Mouse (Mus musculus) cortical plate, adult 2 months (tissue): ENCODE measurements around the gene Tubgcp6. TPM values are rescaled to one million over a fixed set of nuclear protein-coding genes. Genes with fewer than 3 reads are reported as not detected.

Experiments
- H3K27ac ChIP-seq: fragments of 200-500 bp; 2 replicates; pipeline ENCODE4 v1.5.1; 2012; ENCODE audit warnings: low read length, control low read depth, inconsistent platforms; ENCODE audit not compliant: insufficient read depth
- H3K4me1 ChIP-seq: fragments of 200-500 bp; 2 replicates; pipeline ENCODE4 v1.6.1; 2011; ENCODE audit warnings: low read length; ENCODE audit not compliant: control insufficient read depth, insufficient read depth
- H3K4me3 ChIP-seq: fragments of 200-500 bp; 2 replicates; pipeline ENCODE4 v1.5.1; 2011; ENCODE audit warnings: mild to moderate bottlenecking, low read length, control low read depth; ENCODE audit not compliant: insufficient read depth
- CTCF ChIP-seq: fragments of 200-500 bp; IDR thresholded peaks from 2 replicates; pipeline ENCODE4 v1.5.1; 2011; ENCODE audit warnings: mild to moderate bottlenecking, control low read depth, low read length; ENCODE audit not compliant: insufficient read depth; ENCODE audit errors: extremely low read depth
- POLR2A ChIP-seq: fragments of 200-500 bp; IDR thresholded peaks from 2 replicates; pipeline ENCODE4 v1.6.1; 2011; ENCODE audit warnings: mild to moderate bottlenecking, low read length, control low read depth; ENCODE audit not compliant: insufficient read depth; ENCODE audit errors: extremely low read depth
- polyA plus RNA-seq: library from polyadenylated mRNA; depleted of rRNA; stranded (reverse); fragments of >200 nt; gene quantifications from 2 replicates; pipeline ENCODE4 v1.2.3, GENCODE M21; 2012

Tubgcp6 gene
- polyA plus RNA-seq, 1 experiment: 31.8 TPM

DNA sequence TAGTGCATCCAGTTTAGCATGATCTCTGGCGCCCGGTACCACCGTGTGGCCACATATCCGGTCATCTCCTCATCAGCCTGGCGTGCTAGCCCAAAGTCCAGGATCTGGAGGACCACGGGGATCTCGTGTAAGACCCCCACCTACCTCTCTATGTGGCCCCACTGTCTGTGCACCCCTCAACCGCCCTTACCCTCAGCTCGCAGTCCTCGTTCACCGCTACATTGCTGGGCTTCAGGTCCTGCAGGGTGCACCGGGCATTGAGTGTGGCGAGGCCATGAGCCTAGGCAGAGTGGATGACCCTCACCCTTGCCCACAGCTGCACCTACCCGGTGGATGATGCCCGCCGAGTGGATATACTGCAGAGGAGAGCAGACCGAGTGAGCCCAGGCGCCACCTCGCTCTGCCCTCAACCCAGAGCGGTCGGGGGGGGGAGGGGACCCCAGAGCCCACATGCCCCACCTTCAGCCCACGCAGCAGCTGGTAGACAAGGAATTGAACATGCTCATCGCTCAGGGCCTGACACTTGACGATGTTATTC, 23.0 kb upstream of the Tubgcp6 start:
- Histone ChIP-seq H3K4me1 (peaks cover 3% of the 10 kb centered on the region), H3K27ac (no peak overlapping the region), H3K4me3 (peak overlapping the region; percentile 80; the same call in 1 of the 2 replicates)
- TF ChIP-seq POLR2A (no peak), CTCF (no peak)

DNA sequence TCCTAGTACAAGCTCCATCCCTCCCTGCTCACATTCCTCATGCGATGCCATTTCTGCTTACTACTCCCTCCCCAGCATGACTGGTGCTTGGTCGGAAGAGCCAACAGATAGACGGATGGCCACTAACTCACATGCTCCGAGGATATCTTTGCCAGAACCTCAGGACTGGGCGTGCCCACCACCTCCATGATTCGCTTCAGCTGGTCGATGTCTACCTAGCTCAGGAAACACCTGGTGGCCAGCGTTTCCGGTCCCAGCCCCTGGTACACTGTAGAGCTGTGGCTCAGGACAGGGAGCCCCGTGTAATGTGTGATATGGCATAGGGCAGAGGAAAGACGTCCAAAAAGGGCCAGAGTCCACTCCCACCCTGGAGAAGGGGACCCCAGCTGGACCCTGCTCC, 22.1 kb upstream of the Tubgcp6 start:
- Histone ChIP-seq H3K4me1 (peaks cover 3% of the 10 kb centered on the region), H3K27ac (no peak overlapping the region), H3K4me3 (no peak overlapping the region)
- TF ChIP-seq POLR2A (no peak), CTCF (no peak)

DNA sequence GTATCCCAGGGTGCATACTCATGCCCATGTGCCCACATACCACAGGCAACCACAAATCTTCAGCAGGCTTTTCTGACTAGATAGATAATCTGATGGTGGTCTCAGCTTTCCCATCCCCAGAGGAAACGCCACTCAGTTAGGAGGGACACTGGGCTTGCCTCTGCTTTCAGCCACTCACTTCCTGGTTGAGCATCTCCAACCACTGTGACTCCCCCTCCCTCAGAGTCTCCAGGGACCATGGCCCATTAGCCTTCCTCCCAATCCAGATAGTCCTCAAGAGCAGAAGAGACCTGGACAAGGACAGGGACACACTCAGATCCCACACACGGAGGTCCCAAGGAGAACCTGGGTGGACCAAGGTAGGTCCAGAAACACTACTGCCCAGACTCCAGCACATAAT, 20.2 kb upstream of the Tubgcp6 start:
- Histone ChIP-seq H3K4me1 (peaks cover 6% of the 10 kb centered on the region), H3K27ac (no peak overlapping the region), H3K4me3 (no peak overlapping the region)
- TF ChIP-seq POLR2A (no peak), CTCF (no peak)

- TF ChIP-seq POLR2A (no peak), CTCF (no peak)
- peaks cover 7% of the 10 kb centered on the region for H3K4me1 ChIP-seq
- no peak overlapping the region for H3K27ac ChIP-seq
- no peak overlapping the region for H3K4me3 ChIP-seq
Observed at GRCm38 (mm10) chr15:89141905-89142304, 19.0 kb upstream of the Tubgcp6 start.

DNA sequence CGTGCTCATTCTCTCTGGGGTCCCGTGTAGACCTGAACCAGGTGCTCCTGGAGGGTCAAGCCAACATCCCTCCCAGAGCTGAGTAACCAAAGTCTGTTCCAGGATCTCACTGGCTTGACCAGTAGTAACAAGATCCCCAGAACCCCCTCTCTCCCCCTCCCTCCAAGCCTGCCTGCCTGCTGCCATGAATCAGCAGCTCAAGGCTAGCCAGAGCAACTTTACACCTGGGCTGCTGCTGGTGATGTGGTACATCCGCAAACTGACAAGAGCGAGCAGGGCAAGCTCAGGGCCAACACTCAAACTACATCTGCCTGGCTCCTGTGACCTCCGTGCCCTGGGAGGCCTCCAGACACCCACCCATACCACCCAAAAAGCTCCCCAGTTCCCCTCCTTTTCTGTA, 18.5 kb upstream of the Tubgcp6 start:
- Histone ChIP-seq H3K4me3 (no peak overlapping the region), H3K4me1 (peaks cover 7% of the 10 kb centered on the region), H3K27ac (no peak overlapping the region)
- TF ChIP-seq POLR2A: no peak
- no peak for TF ChIP-seq CTCF

DNA sequence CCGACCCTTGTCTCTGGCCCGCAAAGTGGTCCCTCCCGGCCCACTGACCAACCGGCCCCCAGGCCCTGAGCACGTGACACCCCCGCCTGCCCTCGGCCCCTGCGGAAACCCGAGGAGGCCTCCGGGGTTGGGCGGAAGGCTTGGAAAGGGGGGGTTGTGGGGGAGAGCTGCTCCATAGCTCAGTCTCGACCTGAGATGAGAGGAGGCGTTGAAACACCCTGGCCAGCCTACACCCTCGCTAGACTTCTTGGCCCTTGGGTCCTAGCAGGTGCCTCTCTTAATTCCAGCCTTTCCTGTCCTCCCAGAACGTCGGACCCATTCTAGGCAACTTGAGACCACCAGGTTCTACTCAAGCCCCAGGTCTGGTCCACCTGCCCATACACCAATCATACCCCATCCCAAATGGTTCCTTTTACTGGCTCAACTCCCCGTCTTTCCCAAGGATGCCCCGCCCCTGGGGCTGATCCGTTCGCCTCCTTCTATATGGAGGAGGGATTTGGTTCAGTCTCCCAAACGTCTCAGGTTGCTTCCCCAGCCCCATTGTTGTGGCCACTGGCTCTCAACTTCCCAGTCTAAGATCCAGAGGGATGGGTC, 17.8 kb upstream of the Tubgcp6 start, which contains the start of gene Mapk12:
Gene Mapk12 (minus strand): TSS at position 45 of the 594 bp plus-strand sequence.
- TF ChIP-seq POLR2A: no peak
- no peak for TF ChIP-seq CTCF
- Histone ChIP-seq H3K4me1 (peaks cover 5% of the 10 kb centered on the region), H3K4me3 (peak within 1 kb of the TSS; percentile 15), H3K27ac (no peak within 1 kb of the TSS)

DNA sequence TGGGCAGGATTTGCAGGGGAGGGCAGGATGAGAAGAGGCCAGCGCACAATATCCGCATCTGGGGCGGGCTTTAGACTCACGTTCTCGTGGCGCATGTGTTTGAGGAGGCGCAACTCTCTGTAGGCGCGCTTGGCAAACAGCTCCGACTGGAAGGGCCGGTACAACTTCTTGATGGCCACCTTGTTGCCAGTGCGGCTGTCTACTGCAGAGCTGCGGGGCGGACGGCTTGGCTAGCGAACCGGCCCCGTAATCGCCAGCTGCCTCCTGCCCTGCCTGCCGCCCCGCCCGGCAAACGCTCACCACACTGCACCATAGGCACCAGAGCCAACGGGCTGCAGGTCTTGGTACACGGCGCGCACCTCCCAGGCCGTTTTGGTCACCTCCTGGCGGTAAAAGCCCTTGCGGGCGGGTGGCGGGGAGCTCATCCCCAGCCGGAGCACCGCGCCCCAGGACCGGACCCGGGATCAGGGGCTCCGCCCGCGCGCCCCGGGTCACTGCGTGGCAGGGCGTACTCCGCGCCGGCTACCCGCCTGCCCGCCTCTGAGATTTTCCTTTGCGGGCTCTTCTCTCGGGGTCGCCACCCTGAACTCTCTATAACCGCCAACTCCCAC, 17.2 kb upstream of the Tubgcp6 start:
- H3K4me3 ChIP-seq: peak overlapping the region; percentile 15
- H3K27ac ChIP-seq: no peak overlapping the region
- H3K4me1 ChIP-seq: peaks cover 5% of the 10 kb centered on the region; the same call in 1 of the 2 replicates
- TF ChIP-seq POLR2A (0 out of 2 replicates have a peak, but pooled peaks have one; percentile 16), CTCF (no peak)

DNA sequence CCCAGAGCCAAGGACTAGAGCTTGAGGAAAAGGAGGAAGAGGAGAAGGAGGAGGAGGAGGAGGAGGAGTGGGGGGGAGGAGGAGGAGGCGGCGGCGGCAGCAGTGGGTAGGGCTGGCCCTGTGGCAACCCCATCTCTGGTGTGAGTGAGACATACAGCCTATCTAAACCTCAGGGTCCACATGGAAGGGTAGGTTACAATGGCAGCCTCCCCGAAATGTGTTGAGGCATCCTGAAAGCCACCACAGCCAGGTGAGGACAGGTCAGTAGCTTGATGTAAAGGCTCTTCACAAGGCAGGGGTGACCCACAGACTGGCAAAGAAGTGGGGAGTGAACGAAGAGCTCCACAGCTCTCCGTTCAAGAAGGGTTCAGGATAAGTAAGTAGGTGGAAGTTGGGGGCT, 15.6 kb upstream of the Tubgcp6 start:
- peaks cover 5% of the 10 kb centered on the region; the same call in 1 of the 2 replicates for H3K4me1 ChIP-seq
- TF ChIP-seq POLR2A: no peak
- no peak overlapping the region for H3K27ac ChIP-seq
- H3K4me3 ChIP-seq: no peak overlapping the region

DNA sequence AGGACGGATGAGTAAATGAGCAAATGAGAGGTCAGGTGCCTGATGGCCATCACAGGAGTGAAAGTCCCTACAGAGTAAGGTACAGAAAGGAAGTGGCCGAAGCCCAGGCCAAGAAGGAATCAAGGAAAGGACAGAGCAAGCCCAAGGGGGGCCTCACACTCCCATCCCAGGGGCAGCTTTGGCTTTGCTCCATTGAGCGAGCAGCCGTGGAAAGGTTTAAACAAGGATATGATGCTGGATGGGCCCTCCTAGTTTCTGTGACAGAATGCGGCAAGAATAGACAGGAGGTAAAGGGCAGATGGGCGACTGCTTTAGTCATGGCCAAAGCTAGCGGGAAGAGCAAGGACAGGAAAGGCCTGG, 15.1 kb upstream of the Tubgcp6 start:
- H3K4me3 ChIP-seq: no peak overlapping the region
- no peak for TF ChIP-seq CTCF
- no peak for TF ChIP-seq POLR2A
- no peak overlapping the region for H3K27ac ChIP-seq
- peaks cover 5% of the 10 kb centered on the region; the same call in 1 of the 2 replicates for H3K4me1 ChIP-seq

GRCm38 (mm10) chr15:89137378-89138045, 14.6 kb upstream of the Tubgcp6 start:
- no peak for TF ChIP-seq POLR2A
- TF ChIP-seq CTCF: no peak
- Histone ChIP-seq H3K4me1 (peaks cover 5% of the 10 kb centered on the region; the same call in 1 of the 2 replicates), H3K4me3 (no peak overlapping the region), H3K27ac (no peak overlapping the region)
